Mouse (Mus musculus) myocyte (in vitro differentiated cells): ENCODE measurements around the gene Tmem237. TPM values are rescaled to one million over a fixed set of nuclear protein-coding genes. Genes with fewer than 3 reads are reported as not detected.

Experiments used
- H3K27me3 ChIP-seq: one replicate; pipeline ENCODE4 v1.6.1; 2011; ENCODE audit not compliant: control insufficient read depth, insufficient read depth, insufficient read length
- H3K36me3 ChIP-seq: one replicate; pipeline ENCODE4 v1.6.1; 2011; ENCODE audit not compliant: control insufficient read depth, insufficient read depth
- H3K4me2 ChIP-seq: one replicate; pipeline ENCODE4 v1.6.1; 2011; ENCODE audit warnings: low read depth, control low read depth
- H3K4me3 ChIP-seq: one replicate; pipeline ENCODE4 v1.5.1; 2011; ENCODE audit warnings: mild to moderate bottlenecking, control low read depth, moderate library complexity
- H3K79me2 ChIP-seq: one replicate; pipeline ENCODE4 v1.6.1; 2011; ENCODE audit not compliant: control insufficient read depth, insufficient read depth
- H3ac ChIP-seq: one replicate; pipeline ENCODE4 v1.6.1; 2011; ENCODE audit not compliant: control insufficient read depth, insufficient read length
- CEBPB ChIP-seq: IDR thresholded peaks from 2 replicates; pipeline ENCODE4 v1.6.1; 2011; ENCODE audit warnings: mild to moderate bottlenecking, moderate library complexity; ENCODE audit not compliant: poor library complexity, insufficient read depth, severe bottlenecking
- E2F4 ChIP-seq: IDR thresholded peaks from one replicate; pipeline ENCODE4 v1.6.1; 2011; ENCODE audit warnings: mild to moderate bottlenecking, control low read depth, moderate library complexity; ENCODE audit not compliant: insufficient read depth
- MAX ChIP-seq: IDR thresholded peaks from one replicate; pipeline ENCODE4 v1.6.1; 2011; ENCODE audit warnings: low read depth, mild to moderate bottlenecking, control low read depth
- MYOD1 ChIP-seq, 3 experiments: IDR thresholded peaks; one replicate each; pipeline ENCODE4 v1.6.1; 2011; ENCODE audit warnings: control low read depth in 2 of 3, low read depth in 2 of 3, mild to moderate bottlenecking in 2 of 3, moderate library complexity in 1 of 3; ENCODE audit not compliant: insufficient read length in 2 of 3, control insufficient read depth in 1 of 3
- MYOG ChIP-seq, 3 experiments: IDR thresholded peaks; one replicate each; pipeline ENCODE4 v1.6.1; 2011; ENCODE audit warnings: control low read depth in 2 of 3, low read depth in 2 of 3, mild to moderate bottlenecking in 2 of 3; ENCODE audit not compliant: insufficient read length in 2 of 3, control insufficient read depth in 1 of 3, insufficient read depth in 1 of 3
- POLR2A ChIP-seq: IDR thresholded peaks from one replicate; pipeline ENCODE4 v1.6.1; 2011; ENCODE audit warnings: low read depth, mild to moderate bottlenecking, control low read depth, moderate library complexity; ENCODE audit not compliant: insufficient read length
- POLR2AphosphoS2 ChIP-seq: IDR thresholded peaks from one replicate; pipeline ENCODE4 v1.6.1; 2011; ENCODE audit warnings: low read depth, control low read depth; ENCODE audit not compliant: insufficient read length
- REST ChIP-seq: IDR thresholded peaks from one replicate; pipeline ENCODE4 v1.6.1; 2011; ENCODE audit warnings: mild to moderate bottlenecking, control low read depth, moderate library complexity; ENCODE audit not compliant: insufficient read depth, insufficient read length
- SRF ChIP-seq: IDR thresholded peaks from one replicate; pipeline ENCODE4 v1.6.1; 2011; ENCODE audit warnings: low read depth; ENCODE audit not compliant: control insufficient read depth, insufficient read length
- TCF12 ChIP-seq: IDR thresholded peaks from one replicate; pipeline ENCODE4 v1.6.1; 2011; ENCODE audit warnings: mild to moderate bottlenecking, control low read depth; ENCODE audit not compliant: poor library complexity, insufficient read depth, severe bottlenecking
- TCF3 ChIP-seq: IDR thresholded peaks from one replicate; pipeline ENCODE4 v1.6.1; 2011; ENCODE audit warnings: low read depth, control low read depth; ENCODE audit not compliant: insufficient read length
- USF1 ChIP-seq: IDR thresholded peaks from one replicate; pipeline ENCODE4 v1.6.1; 2011; ENCODE audit warnings: low read depth, mild to moderate bottlenecking, control low read depth, moderate library complexity
- polyA plus RNA-seq: library from polyadenylated mRNA; unstranded; fragments of >200 nt; fragmentation: generic; extraction: Trizol; gene quantifications from one replicate; pipeline ENCODE4 v1.2.1, GENCODE M21; 2012; ENCODE audit warnings: missing spikeins

The Tmem237 gene
- polyA plus RNA-seq, 1 experiment: 13.7 TPM

DNA sequence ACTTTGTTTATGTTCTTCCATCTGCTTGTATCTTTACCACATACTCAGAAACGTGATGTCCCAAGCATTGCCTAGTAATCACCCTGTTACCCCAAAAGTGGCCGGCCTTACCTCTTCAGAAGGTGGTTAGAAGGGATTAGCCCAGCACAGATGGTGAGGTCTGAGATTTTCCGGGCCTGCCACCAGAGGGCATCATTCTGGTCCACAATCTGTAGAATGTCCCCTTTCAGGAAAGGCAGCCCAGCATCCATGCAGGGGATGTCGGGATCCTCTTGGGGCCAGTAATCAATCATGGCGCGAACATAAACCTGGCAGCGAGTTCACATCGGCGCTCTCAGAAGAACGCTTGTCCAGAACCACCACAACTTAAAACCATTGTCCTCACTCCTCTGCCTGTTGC lies 24.3 kb upstream of the Tmem237 start:
- Histone ChIP-seq H3K27me3 (no peaks in the 10 kb centered on the region), H3K4me3 (no peak overlapping the region), H3K79me2 (no peaks in the 10 kb centered on the region), H3K36me3 (no peaks in the 10 kb centered on the region), H3ac (no peak overlapping the region), H3K4me2 (no peak overlapping the region)
- no peak for TF ChIP-seq TCF12
- TF ChIP-seq TCF3: no peak
- no peak for TF ChIP-seq E2F4
- no peak for TF ChIP-seq CEBPB
- TF ChIP-seq MAX: no peak
- TF ChIP-seq REST: no peak
- no peak for TF ChIP-seq POLR2A
- TF ChIP-seq POLR2AphosphoS2: no peak
- TF ChIP-seq SRF: no peak
- no peak for TF ChIP-seq USF1
- no peak for TF ChIP-seq MYOD1 (IDR thresholded peaks at IDR 0.05; ENCODE audit: control insufficient read depth in 1 of 3, insufficient read length in 2 of 3, low read depth in 2 of 3)
- TF ChIP-seq MYOG (IDR thresholded peaks at IDR 0.05; ENCODE audit: control insufficient read depth in 1 of 3, insufficient read depth in 1 of 3, insufficient read length in 2 of 3, low read depth in 2 of 3): no peak

DNA sequence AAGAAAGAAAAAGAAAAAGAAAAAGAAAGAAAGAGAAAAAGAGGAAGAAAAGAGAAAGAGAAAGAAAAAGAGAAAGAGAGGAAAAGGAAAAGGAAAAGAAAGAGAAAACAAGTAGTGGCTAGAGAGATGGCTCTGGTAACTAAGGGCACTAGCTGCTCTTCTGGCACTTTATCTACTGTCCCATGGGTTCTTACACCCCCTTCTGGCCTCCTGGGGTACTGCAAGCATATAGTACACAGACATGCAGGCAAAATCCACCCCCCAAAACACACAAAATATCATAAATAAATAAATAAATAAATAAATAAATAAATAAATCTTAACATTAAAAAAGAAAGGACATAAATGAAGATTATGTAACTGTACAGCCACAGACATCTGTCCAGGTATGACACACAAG lies 22.6 kb upstream of the Tmem237 start:
- no peak overlapping the region for H3ac ChIP-seq
- H3K79me2 ChIP-seq: no peaks in the 10 kb centered on the region
- TF ChIP-seq MYOG (IDR thresholded peaks at IDR 0.05; ENCODE audit: control insufficient read depth in 1 of 3, insufficient read depth in 1 of 3, insufficient read length in 2 of 3, low read depth in 2 of 3) (no peak), TCF12 (no peak), MAX (no peak), POLR2AphosphoS2 (no peak), REST (no peak), E2F4 (no peak), TCF3 (no peak), MYOD1 (IDR thresholded peaks at IDR 0.05; ENCODE audit: control insufficient read depth in 1 of 3, insufficient read length in 2 of 3, low read depth in 2 of 3) (no peak), POLR2A (no peak), CEBPB (no peak), SRF (no peak), USF1 (no peak)
- no peaks in the 10 kb centered on the region for H3K36me3 ChIP-seq
- H3K27me3 ChIP-seq: no peaks in the 10 kb centered on the region
- no peak overlapping the region for H3K4me2 ChIP-seq
- no peak overlapping the region for H3K4me3 ChIP-seq

DNA sequence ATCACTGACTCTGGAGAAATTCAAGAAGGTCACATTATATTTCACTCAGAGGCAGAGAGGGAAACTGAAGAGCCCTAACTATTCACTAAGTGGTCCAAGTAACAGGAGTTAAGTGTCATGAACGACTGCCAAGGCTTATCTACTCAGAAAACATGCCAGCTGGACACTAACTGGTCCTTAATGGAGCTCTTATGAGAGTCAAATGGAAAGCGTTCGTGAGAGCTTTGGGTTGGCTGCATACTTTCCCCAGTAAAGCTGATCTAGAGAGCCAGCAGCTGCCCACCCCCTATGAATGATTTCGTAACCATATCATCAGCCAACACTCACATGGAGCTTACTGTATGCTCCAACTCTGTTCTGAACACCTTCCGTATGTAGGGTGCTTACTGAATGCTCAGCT lies 14.2 kb upstream of the Tmem237 start:
- Histone ChIP-seq H3ac (no peak overlapping the region), H3K27me3 (no peaks in the 10 kb centered on the region), H3K36me3 (no peaks in the 10 kb centered on the region), H3K4me3 (no peak overlapping the region), H3K4me2 (no peak overlapping the region), H3K79me2 (no peaks in the 10 kb centered on the region)
- TF ChIP-seq USF1: no peak
- no peak for TF ChIP-seq MAX

DNA sequence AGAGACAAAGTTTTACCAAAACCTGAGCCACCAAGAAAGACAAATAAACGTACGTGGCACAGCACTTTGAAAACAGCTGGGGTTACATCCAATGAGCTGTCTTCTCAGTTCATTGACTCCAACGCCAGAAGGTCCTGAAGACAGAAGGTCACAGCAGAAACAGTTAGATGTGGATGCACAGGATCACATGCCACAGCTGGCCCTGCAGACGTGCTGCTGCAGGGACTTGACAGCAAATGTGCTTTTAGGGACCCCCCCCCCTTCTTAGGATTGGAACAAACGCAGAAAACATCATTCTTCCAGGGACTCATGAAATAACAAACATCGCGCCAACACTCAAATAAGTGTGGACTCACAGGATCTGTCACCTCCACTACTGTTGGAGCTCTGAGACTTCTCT lies 8.7 kb upstream of the Tmem237 start:
- Histone ChIP-seq H3K4me2 (no peak overlapping the region), H3K27me3 (no peaks in the 10 kb centered on the region), H3K4me3 (no peak overlapping the region), H3ac (no peak overlapping the region), H3K36me3 (no peaks in the 10 kb centered on the region), H3K79me2 (no peaks in the 10 kb centered on the region)
- TF ChIP-seq MAX: no peak
- no peak for TF ChIP-seq MYOG (IDR thresholded peaks at IDR 0.05; ENCODE audit: control insufficient read depth in 1 of 3, insufficient read depth in 1 of 3, insufficient read length in 2 of 3, low read depth in 2 of 3)
- TF ChIP-seq SRF: no peak
- TF ChIP-seq CEBPB: no peak
- TF ChIP-seq POLR2AphosphoS2: no peak
- TF ChIP-seq REST: no peak
- TF ChIP-seq TCF3: no peak
- no peak for TF ChIP-seq TCF12
- TF ChIP-seq POLR2A: no peak
- no peak for TF ChIP-seq E2F4
- no peak for TF ChIP-seq MYOD1 (IDR thresholded peaks at IDR 0.05; ENCODE audit: control insufficient read depth in 1 of 3, insufficient read length in 2 of 3, low read depth in 2 of 3)
- TF ChIP-seq USF1: no peak

DNA sequence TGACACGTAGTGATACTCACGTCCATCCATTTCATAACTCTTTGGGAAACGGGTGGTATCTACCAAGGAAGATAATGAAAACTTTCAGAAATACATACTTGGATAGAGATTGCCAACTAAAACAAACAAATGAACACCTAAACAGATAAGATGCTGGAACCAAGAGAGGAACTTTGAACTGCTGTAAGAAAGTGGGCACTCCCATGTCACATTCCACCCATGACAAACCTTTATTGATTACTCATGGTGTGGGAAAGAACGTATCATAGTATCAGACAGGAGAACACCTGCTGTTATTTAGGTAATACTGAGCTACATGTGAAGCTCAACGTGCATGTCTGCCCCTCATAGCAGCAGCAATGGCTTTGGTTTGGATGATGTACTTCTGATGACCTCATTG lies 5.3 kb upstream of the Tmem237 start:
- H3K4me2 ChIP-seq: no peak overlapping the region
- no peaks in the 10 kb centered on the region for H3K79me2 ChIP-seq
- TF ChIP-seq CEBPB: no peak
- no peak for TF ChIP-seq MAX
- no peak for TF ChIP-seq TCF3
- no peak for TF ChIP-seq REST
- TF ChIP-seq TCF12: no peak
- no peaks in the 10 kb centered on the region for H3K36me3 ChIP-seq
- no peak overlapping the region for H3K4me3 ChIP-seq
- H3K27me3 ChIP-seq: no peaks in the 10 kb centered on the region
- no peak overlapping the region for H3ac ChIP-seq
